Mouse (Mus musculus) urinary bladder, postnatal 14 days (tissue): ENCODE measurements around the gene Wdfy3.
"Not testable (repeated sequence)": the region's sequence is repeated elsewhere in the genome, so short reads cannot be mapped to it uniquely, and the experiment has no call there.

Source experiments
- DNase-seq: peaks from one replicate; pipeline ENCODE4 v3.0.0; 2021; ENCODE audit warnings: low spot score

The Wdfy3 gene

GRCm38 (mm10) chr5:101887989-101888388, 181.7 kb downstream of the Wdfy3 start:
- DNase-seq: no peak

GRCm38 (mm10) chr5:101885039-101885438, 184.7 kb downstream of the Wdfy3 start:
- DNase-seq: no peak

- DNase-seq: no peak
These were observed 187.5 kb downstream of the Wdfy3 start for GRCm38 (mm10) chr5:101882191-101882590.

- no peak for DNase-seq
These were observed 189.8 kb downstream of the Wdfy3 start for GRCm38 (mm10) chr5:101879914-101880313.

- DNase-seq: no peak
These were observed 191.3 kb downstream of the Wdfy3 start for GRCm38 (mm10) chr5:101878403-101878802.

GRCm38 (mm10) chr5:101876185-101876584, 193.5 kb downstream of the Wdfy3 start:
- DNase-seq: no peak

GRCm38 (mm10) chr5:101866722-101867121, 203.0 kb downstream of the Wdfy3 start:
- no peak for DNase-seq

GRCm38 (mm10) chr5:101863946-101864345, 205.8 kb downstream of the Wdfy3 start:
- no peak for DNase-seq

- DNase-seq: no peak
These were observed 207.1 kb downstream of the Wdfy3 start for GRCm38 (mm10) chr5:101862651-101863050.

- DNase-seq: no peak
These were observed 207.7 kb downstream of the Wdfy3 start for GRCm38 (mm10) chr5:101861786-101862571.

- DNase-seq: no peak
These were observed 210.8 kb downstream of the Wdfy3 start for GRCm38 (mm10) chr5:101858891-101859436.

- no peak for DNase-seq
These were observed 214.2 kb downstream of the Wdfy3 start for GRCm38 (mm10) chr5:101855475-101855874.

- no peak for DNase-seq
These were observed 215.1 kb downstream of the Wdfy3 start for GRCm38 (mm10) chr5:101854667-101855066.

- DNase-seq: no peak
These were observed 215.6 kb downstream of the Wdfy3 start for GRCm38 (mm10) chr5:101854100-101854499.

GRCm38 (mm10) chr5:101852116-101852680, 217.5 kb downstream of the Wdfy3 start:
- DNase-seq: no peak

- DNase-seq: no peak
These were observed 218.6 kb downstream of the Wdfy3 start for GRCm38 (mm10) chr5:101851133-101851532.

GRCm38 (mm10) chr5:101847762-101848161, 222.0 kb downstream of the Wdfy3 start:
- no peak for DNase-seq

- DNase-seq: no peak
These were observed 222.4 kb downstream of the Wdfy3 start for GRCm38 (mm10) chr5:101847323-101847722.

GRCm38 (mm10) chr5:101845930-101846329, 223.8 kb downstream of the Wdfy3 start:
- no peak for DNase-seq

- no peak for DNase-seq
These were observed 224.7 kb downstream of the Wdfy3 start for GRCm38 (mm10) chr5:101845011-101845410.

- DNase-seq: no peak
These were observed 229.2 kb downstream of the Wdfy3 start for GRCm38 (mm10) chr5:101840476-101840875.

- DNase-seq: not testable (repeated sequence)
These were observed 232.1 kb downstream of the Wdfy3 start for GRCm38 (mm10) chr5:101837605-101838004.

- DNase-seq: no peak
These were observed 233.5 kb downstream of the Wdfy3 start for GRCm38 (mm10) chr5:101836221-101836620.
